Mouse (Mus musculus) myocyte (in vitro differentiated cells): Measurements from ENCODE around the gene Mrpl49. TPM values are rescaled to one million over a fixed set of nuclear protein-coding genes. Genes with fewer than 3 reads are reported as not detected.

Experiments used
- H3K27me3 ChIP-seq: one replicate; pipeline ENCODE4 v1.6.1; 2011; ENCODE audit not compliant: control insufficient read depth, insufficient read depth, insufficient read length
- H3K36me3 ChIP-seq: one replicate; pipeline ENCODE4 v1.6.1; 2011; ENCODE audit not compliant: control insufficient read depth, insufficient read depth
- H3K4me2 ChIP-seq: one replicate; pipeline ENCODE4 v1.6.1; 2011; ENCODE audit warnings: low read depth, control low read depth
- H3K4me3 ChIP-seq: one replicate; pipeline ENCODE4 v1.5.1; 2011; ENCODE audit warnings: mild to moderate bottlenecking, control low read depth, moderate library complexity
- H3K79me2 ChIP-seq: one replicate; pipeline ENCODE4 v1.6.1; 2011; ENCODE audit not compliant: control insufficient read depth, insufficient read depth
- H3ac ChIP-seq: one replicate; pipeline ENCODE4 v1.6.1; 2011; ENCODE audit not compliant: control insufficient read depth, insufficient read length
- CEBPB ChIP-seq: IDR thresholded peaks from 2 replicates; pipeline ENCODE4 v1.6.1; 2011; ENCODE audit warnings: mild to moderate bottlenecking, moderate library complexity; ENCODE audit not compliant: poor library complexity, insufficient read depth, severe bottlenecking
- E2F4 ChIP-seq: IDR thresholded peaks from one replicate; pipeline ENCODE4 v1.6.1; 2011; ENCODE audit warnings: mild to moderate bottlenecking, control low read depth, moderate library complexity; ENCODE audit not compliant: insufficient read depth
- MAX ChIP-seq: IDR thresholded peaks from one replicate; pipeline ENCODE4 v1.6.1; 2011; ENCODE audit warnings: low read depth, mild to moderate bottlenecking, control low read depth
- MYOD1 ChIP-seq, 3 experiments: IDR thresholded peaks; one replicate each; pipeline ENCODE4 v1.6.1; 2011; ENCODE audit warnings: control low read depth in 2 of 3, low read depth in 2 of 3, mild to moderate bottlenecking in 2 of 3, moderate library complexity in 1 of 3; ENCODE audit not compliant: insufficient read length in 2 of 3, control insufficient read depth in 1 of 3
- MYOG ChIP-seq, 3 experiments: IDR thresholded peaks; one replicate each; pipeline ENCODE4 v1.6.1; 2011; ENCODE audit warnings: control low read depth in 2 of 3, low read depth in 2 of 3, mild to moderate bottlenecking in 2 of 3; ENCODE audit not compliant: insufficient read length in 2 of 3, control insufficient read depth in 1 of 3, insufficient read depth in 1 of 3
- POLR2A ChIP-seq: IDR thresholded peaks from one replicate; pipeline ENCODE4 v1.6.1; 2011; ENCODE audit warnings: low read depth, mild to moderate bottlenecking, control low read depth, moderate library complexity; ENCODE audit not compliant: insufficient read length
- POLR2AphosphoS2 ChIP-seq: IDR thresholded peaks from one replicate; pipeline ENCODE4 v1.6.1; 2011; ENCODE audit warnings: low read depth, control low read depth; ENCODE audit not compliant: insufficient read length
- REST ChIP-seq: IDR thresholded peaks from one replicate; pipeline ENCODE4 v1.6.1; 2011; ENCODE audit warnings: mild to moderate bottlenecking, control low read depth, moderate library complexity; ENCODE audit not compliant: insufficient read depth, insufficient read length
- SRF ChIP-seq: IDR thresholded peaks from one replicate; pipeline ENCODE4 v1.6.1; 2011; ENCODE audit warnings: low read depth; ENCODE audit not compliant: control insufficient read depth, insufficient read length
- TCF12 ChIP-seq: IDR thresholded peaks from one replicate; pipeline ENCODE4 v1.6.1; 2011; ENCODE audit warnings: mild to moderate bottlenecking, control low read depth; ENCODE audit not compliant: poor library complexity, insufficient read depth, severe bottlenecking
- TCF3 ChIP-seq: IDR thresholded peaks from one replicate; pipeline ENCODE4 v1.6.1; 2011; ENCODE audit warnings: low read depth, control low read depth; ENCODE audit not compliant: insufficient read length
- USF1 ChIP-seq: IDR thresholded peaks from one replicate; pipeline ENCODE4 v1.6.1; 2011; ENCODE audit warnings: low read depth, mild to moderate bottlenecking, control low read depth, moderate library complexity
- polyA plus RNA-seq: library from polyadenylated mRNA; unstranded; fragments of >200 nt; fragmentation: generic; extraction: Trizol; gene quantifications from one replicate; pipeline ENCODE4 v1.2.1, GENCODE M21; 2012; ENCODE audit warnings: missing spikeins

Mrpl49 gene
- polyA plus RNA-seq, 1 experiment, result 43.0 TPM

DNA sequence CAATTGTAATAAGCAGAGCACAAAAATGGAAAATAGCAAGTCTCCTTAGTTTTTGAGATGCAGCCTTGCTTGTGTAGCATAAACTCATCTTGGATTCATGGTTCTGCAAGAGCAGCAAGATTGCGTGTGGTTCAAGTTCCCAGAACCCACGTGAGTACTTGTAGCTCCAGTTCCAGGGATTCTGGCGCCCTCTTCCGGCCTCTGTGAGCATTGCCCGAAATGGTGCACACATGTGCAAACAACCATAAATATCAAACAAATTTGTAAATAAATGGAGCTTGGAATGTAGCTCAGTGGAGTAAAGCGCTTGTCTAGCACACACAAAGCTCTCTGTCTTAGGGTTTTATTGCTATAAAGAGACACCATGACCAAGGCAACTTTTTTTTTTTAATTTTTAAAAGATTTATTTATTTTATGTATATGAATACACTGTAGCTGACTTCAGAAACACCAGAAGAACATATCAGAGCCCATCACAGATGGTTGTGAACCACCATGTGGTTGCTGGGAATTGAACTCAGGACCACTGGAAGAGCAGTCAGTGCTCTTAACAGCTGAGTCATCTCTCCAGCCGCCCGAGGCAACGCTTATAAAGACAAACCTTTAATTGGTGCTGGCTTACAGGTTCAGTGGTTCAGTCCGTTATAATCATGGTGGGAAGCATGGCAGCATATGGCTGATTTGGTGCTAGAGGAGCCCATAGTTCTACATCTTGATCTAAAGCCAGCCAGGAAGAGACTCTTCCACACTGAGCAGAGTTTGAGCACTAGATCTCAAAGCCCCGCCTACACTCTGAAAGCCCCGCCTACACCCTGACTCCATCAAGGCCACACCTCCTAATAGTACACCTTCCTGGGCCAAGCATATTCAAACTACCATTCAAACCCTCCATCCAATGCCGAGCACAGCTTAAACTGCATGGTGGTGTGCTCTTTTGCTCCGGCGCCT lies 39.2 kb downstream of the Mrpl49 start:
- Histone ChIP-seq H3K4me2 (no peak overlapping the region), H3K79me2 (peaks cover 12% of the 10 kb centered on the region), H3K27me3 (peaks cover 8% of the 10 kb centered on the region), H3K36me3 (no peaks in the 10 kb centered on the region), H3ac (no peak overlapping the region), H3K4me3 (no peak overlapping the region)
- no peak for TF ChIP-seq MYOD1 (IDR thresholded peaks at IDR 0.05; ENCODE audit: control insufficient read depth in 1 of 3, insufficient read length in 2 of 3, low read depth in 2 of 3)
- TF ChIP-seq USF1, result peak; percentile 81

DNA sequence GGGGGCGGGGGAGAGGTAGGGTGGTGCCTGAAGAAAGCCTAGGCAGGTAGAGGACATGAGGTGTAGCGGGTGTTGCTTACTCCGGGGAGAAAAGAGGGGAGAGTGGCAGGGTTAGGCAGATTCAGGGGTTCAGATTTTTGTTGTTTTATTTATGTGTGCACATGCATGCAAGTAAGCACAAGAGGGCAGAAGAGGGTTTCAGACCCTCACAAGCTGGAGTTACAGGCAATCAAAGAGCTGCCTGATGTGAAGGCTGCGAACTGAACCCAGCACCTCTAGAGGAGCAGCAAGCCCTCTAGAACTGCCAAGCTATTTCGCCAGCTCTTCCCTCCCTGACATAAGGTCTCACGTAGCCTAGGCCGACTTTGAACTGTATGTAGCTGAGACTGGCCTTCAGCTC lies 41.1 kb downstream of the Mrpl49 start:
- H3K4me3 ChIP-seq, result peak overlapping the region; percentile 79
- peaks cover 12% of the 10 kb centered on the region for H3K79me2 ChIP-seq
- H3ac ChIP-seq, result no peak overlapping the region
- no peaks in the 10 kb centered on the region for H3K36me3 ChIP-seq
- TF ChIP-seq POLR2A, result no peak
- TF ChIP-seq TCF3, result no peak
- no peak for TF ChIP-seq E2F4
- TF ChIP-seq MYOD1 (IDR thresholded peaks at IDR 0.05; ENCODE audit: control insufficient read depth in 1 of 3, insufficient read length in 2 of 3, low read depth in 2 of 3), result no peak
- no peaks in the 10 kb centered on the region for H3K27me3 ChIP-seq
- H3K4me2 ChIP-seq, result peak overlapping the region; percentile 100

DNA sequence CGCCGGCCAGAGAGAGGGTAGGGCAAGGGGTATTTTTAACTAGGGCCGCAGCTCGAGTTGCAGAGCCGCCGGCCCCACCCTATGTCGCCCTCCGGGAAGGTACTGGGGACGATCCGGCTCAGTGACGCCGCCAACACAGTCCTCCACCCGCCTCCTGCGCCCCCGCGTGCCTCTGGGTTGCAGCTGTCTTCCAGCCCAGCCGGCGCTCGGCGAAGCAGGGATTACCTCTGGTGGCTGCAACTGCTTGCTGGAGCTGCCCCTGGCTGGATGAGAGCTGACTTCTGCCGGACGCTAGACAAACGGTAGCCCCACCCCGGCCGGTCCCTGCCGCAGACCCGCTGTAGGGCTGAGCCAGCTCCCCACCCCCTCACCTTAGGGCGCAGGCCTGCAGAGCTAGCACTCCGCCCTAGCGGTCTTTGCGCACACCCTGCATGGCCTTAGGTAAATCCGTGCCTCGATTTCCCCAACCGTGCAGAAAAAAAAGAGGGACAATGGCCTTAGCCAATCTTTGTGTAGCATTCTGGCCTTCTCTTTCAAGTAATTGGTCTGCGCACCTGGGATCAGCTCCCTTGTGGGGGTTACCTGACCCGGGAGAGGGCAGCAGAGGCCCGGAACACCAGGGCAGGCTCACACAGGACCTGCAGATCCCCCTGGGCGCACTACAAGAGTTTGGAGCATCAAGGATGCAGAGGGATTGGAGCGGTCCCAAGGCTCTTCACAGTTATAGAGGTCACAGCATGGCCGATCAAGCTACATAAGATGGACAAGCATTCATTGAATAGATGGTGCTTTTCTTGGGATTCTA lies 41.9 kb downstream of the Mrpl49 start, which contains the start of gene Capn1:
Gene Capn1, minus strand, starts transcription at position 387 of the 805 bp plus-strand sequence.
- H3K79me2 ChIP-seq, result peaks cover 12% of the 10 kb centered on the region
- no peaks in the 10 kb centered on the region for H3K27me3 ChIP-seq
- TF ChIP-seq MYOG (IDR thresholded peaks at IDR 0.05; ENCODE audit: control insufficient read depth in 1 of 3, insufficient read depth in 1 of 3, insufficient read length in 2 of 3, low read depth in 2 of 3), result peak; percentile 90 to 99 (median 96)
- TF ChIP-seq MAX, result no peak
- TF ChIP-seq POLR2AphosphoS2, result peak; percentile 80
- TF ChIP-seq MYOD1 (IDR thresholded peaks at IDR 0.05; ENCODE audit: control insufficient read depth in 1 of 3, insufficient read length in 2 of 3, low read depth in 2 of 3), result peak in 2 of 3 experiments; percentile 95 to 96
- TF ChIP-seq E2F4, result no peak
- TF ChIP-seq USF1, result no peak
- peak; percentile 53 for TF ChIP-seq TCF12
- no peak for TF ChIP-seq SRF
- TF ChIP-seq TCF3, result peak; percentile 77
- no peak for TF ChIP-seq REST
- peak; percentile 74 for TF ChIP-seq POLR2A
- no peak for TF ChIP-seq CEBPB
- H3K4me2 ChIP-seq, result peak within 1 kb of the TSS; percentile 100
- peak within 1 kb of the TSS; percentile 79 for H3K4me3 ChIP-seq
- H3ac ChIP-seq, result peak within 1 kb of the TSS; percentile 74
- no peaks in the 10 kb centered on the region for H3K36me3 ChIP-seq

DNA sequence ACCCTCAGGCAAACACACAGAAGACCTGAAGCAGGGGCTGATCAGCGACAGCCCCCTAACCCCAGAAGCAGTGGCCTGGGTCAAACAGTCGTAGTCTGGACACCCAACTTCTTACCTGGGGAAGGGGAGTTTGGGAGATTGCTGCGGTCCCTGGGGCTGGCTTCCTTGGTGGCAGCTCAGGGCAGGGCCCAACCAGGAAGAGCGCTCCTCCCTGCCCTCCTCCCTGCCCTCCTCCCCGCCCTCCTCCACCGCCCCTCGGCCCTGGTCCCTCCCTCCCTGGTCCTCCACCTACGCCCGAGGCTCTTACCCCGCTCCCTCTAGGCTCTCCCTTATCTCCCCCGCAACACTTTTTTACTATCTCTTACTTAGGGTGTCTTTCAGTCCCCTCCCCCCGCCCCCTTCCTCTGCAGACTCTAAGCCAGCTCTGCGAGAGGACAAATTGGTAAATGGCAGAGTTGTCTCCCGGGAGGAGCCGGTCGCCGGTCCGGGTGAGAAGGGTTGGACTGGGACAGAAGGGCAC lies 42.5 kb downstream of the Mrpl49 start:
- TF ChIP-seq POLR2AphosphoS2, result peak; percentile 87
- no peak for TF ChIP-seq MAX
- no peak for TF ChIP-seq MYOD1 (IDR thresholded peaks at IDR 0.05; ENCODE audit: control insufficient read depth in 1 of 3, insufficient read length in 2 of 3, low read depth in 2 of 3)
- no peak for TF ChIP-seq TCF3
- no peak for TF ChIP-seq CEBPB
- no peak for TF ChIP-seq E2F4
- no peak for TF ChIP-seq TCF12
- no peak for TF ChIP-seq SRF
- no peak for TF ChIP-seq USF1
- peak; percentile 79 for TF ChIP-seq POLR2A
- TF ChIP-seq MYOG (IDR thresholded peaks at IDR 0.05; ENCODE audit: control insufficient read depth in 1 of 3, insufficient read depth in 1 of 3, insufficient read length in 2 of 3, low read depth in 2 of 3), result no peak
- TF ChIP-seq REST, result no peak
- peak overlapping the region; percentile 79 for H3K4me3 ChIP-seq
- peak overlapping the region; percentile 100 for H3K4me2 ChIP-seq

More for the DNA sequence above, 42.5 kb downstream of the Mrpl49 start:
- Histone ChIP-seq H3K79me2 (peaks cover 12% of the 10 kb centered on the region), H3K36me3 (no peaks in the 10 kb centered on the region), H3ac (peak overlapping the region; percentile 74), H3K27me3 (no peaks in the 10 kb centered on the region)
